Mouse (Mus musculus): ENCODE data around the gene Mrpl33.

Mrpl33 gene

GRCm38 (mm10) chr5:31696971-31697643 is 100.4 kb downstream of the Mrpl33 start, which contains the start of gene Rbks:
Gene Rbks (minus strand): TSS chr5:31697627.
- no peak for DNase-seq (ENCODE audit: extremely low spot score, low read depth, low spot score)

DNA sequence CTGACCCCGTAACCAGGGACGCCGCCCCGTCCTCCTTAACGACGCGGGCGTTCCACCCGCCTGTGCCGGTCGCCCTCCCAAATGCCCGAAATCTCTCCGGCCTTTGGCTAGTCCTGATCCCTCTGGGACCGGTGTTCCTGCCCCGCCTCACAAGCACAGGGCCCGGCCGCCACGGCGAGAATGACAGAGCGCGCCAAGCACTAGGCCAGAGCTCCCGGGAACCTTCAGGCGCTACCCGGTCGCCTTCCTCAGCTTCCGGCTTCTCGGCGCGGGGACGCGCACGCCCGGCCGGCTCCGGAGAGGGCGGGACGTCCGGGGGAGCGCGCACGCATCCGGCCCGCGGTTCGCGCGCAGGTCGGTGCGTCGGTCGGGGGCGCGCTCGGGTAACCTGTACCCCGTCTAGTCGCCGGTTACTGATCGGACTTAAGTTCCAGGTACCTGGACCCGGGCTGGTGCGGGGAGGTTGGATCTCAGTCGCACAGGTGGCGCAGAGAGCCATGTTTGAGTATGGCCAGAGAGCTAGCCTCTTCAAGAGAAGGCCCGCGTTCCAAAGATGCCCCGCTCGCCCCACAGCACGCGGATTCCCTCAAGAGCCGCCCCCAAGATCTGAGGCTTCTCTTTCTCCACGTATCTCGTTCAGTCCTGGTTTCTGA is 101.0 kb downstream of the Mrpl33 start, which contains the start of gene Babam2:
Gene Babam2, plus strand, starts transcription at position 41 of the 653 bp plus-strand sequence.
- DNase-seq (ENCODE audit: extremely low spot score, low read depth, low spot score): peak; percentile 64

DNA sequence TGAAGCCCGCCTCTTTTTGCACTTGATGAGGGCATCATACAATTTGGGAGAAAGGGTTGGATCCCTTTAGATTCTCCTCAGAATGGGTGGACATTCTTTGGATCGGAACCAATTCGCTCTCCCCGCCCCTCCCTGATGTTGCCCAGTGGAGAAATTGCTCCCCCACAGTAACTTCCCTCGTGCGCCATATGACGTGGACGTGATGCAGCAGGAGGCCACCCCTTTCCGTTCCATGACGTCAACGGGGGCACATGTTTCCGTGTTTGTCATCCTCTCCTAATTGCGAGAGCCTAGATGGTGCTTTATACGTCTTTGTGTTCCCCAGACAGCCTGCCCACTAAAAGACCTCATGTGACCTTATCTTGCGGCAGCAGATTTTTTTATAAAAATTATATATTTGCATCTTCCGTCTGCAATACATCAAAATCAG is 101.6 kb downstream of the Mrpl33 start:
- peak; percentile 26 for DNase-seq (ENCODE audit: extremely low spot score, low read depth, low spot score)

DNA sequence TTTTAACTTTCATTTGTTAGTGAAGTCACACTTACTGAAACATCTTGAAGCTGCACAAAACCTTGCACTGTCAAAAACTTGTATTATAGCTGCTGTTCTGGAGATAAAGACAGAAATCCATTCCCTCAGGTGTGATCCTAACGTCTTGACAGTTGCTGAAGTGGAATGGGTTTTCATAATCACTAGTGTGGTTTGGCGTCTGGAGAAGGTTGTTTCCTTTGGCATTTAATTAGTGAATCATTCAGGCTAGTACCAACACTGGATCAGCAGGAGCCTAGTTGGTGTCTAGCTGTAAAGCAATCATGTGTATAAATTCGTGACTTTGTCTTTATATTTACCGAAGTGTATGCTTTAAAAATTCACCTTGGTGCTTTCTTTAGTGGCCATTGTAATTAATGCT is 102.2 kb downstream of the Mrpl33 start:
- no peak for DNase-seq (ENCODE audit: extremely low spot score, low read depth, low spot score)

- DNase-seq (ENCODE audit: extremely low spot score, low read depth, low spot score): no peak
Measured at GRCm38 (mm10) chr5:31699397-31699796, 102.7 kb downstream of the Mrpl33 start.

- DNase-seq (ENCODE audit: extremely low spot score, low read depth, low spot score): no peak
Measured at GRCm38 (mm10) chr5:31704971-31705370, 108.2 kb downstream of the Mrpl33 start.

- no peak for DNase-seq (ENCODE audit: extremely low spot score, low read depth, low spot score)
Measured at GRCm38 (mm10) chr5:31706826-31707225, 110.1 kb downstream of the Mrpl33 start.

- DNase-seq (ENCODE audit: extremely low spot score, low read depth, low spot score): no peak
Measured at GRCm38 (mm10) chr5:31709389-31709788, 112.7 kb downstream of the Mrpl33 start.

DNA sequence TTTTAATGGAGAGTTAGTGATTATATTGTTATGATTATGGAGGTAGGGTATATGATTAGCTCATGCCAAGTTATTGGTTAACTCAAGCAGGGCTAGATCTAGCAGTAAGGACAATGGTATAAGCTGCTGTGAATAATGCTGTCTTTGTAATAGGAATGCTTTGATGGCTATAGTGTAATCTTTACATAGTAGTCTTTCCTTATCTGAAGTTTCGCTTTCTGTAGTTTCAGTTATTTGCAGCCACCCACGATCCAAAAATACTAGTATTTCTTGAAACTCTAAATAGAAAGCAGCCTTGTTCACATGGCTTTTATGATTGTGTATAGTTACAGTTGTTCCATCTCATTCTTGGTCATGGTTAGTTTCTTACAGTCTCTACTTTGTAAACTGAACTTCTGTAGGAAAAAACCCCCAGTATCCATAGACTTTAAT is 116.6 kb downstream of the Mrpl33 start:
- no peak for DNase-seq (ENCODE audit: extremely low spot score, low read depth, low spot score)

- no peak for DNase-seq (ENCODE audit: extremely low spot score, low read depth, low spot score)
Measured at GRCm38 (mm10) chr5:31713841-31714264, 117.1 kb downstream of the Mrpl33 start.
